Mouse (Mus musculus) hindbrain, embryonic 11.5 days (tissue): Measurements from ENCODE around the gene Thsd7a. TPM values are rescaled to one million over a fixed set of nuclear protein-coding genes. Genes with fewer than 3 reads are reported as not detected.
A peak's percentile ranks its signal among the peaks of the same experiment; 100 is the strongest.

ENCODE experiments used
- ATAC-seq: fragments of 200-750 bp; cut with Nextera tagmentation; 2 replicates; pipeline ENCODE4 v1.8.0; 2017; ENCODE audit warnings: mild to moderate bottlenecking, moderate TSS enrichment, moderate library complexity; ENCODE audit not compliant: low FRiP score
- DNase-seq: peaks from one replicate; pipeline ENCODE4 v3.0.0-alpha.2; 2015; ENCODE audit warnings: low spot score
- H3K27ac ChIP-seq: fragments of 300-500 bp; sonication (generic); 2 replicates; pipeline ENCODE4 v1.5.1; 2014; ENCODE audit warnings: mild to moderate bottlenecking, low read depth, low read length
- H3K27me3 ChIP-seq: fragments of 300-500 bp; sonication (generic); 2 replicates; pipeline ENCODE4 v1.6.1; 2014; ENCODE audit warnings: mild to moderate bottlenecking, low read length, moderate library complexity, mixed read lengths; ENCODE audit not compliant: control insufficient read depth, insufficient read depth
- H3K36me3 ChIP-seq: fragments of 300-500 bp; sonication (generic); 2 replicates; pipeline ENCODE4 v1.6.1; 2014; ENCODE audit warnings: mild to moderate bottlenecking, low read length, moderate library complexity, mixed read lengths; ENCODE audit not compliant: control insufficient read depth, insufficient read depth
- H3K4me1 ChIP-seq: fragments of 300-500 bp; sonication (generic); replicated peaks from 2 replicates; pipeline ENCODE4 v1.6.1; 2014; ENCODE audit warnings: low read length, mixed read lengths; ENCODE audit not compliant: control insufficient read depth, insufficient read depth
- H3K4me2 ChIP-seq: fragments of 300-500 bp; sonication (generic); replicated peaks from 2 replicates; pipeline ENCODE4 v1.6.1; 2014; ENCODE audit warnings: mild to moderate bottlenecking, low read depth, low read length
- H3K4me3 ChIP-seq: fragments of 300-500 bp; sonication (generic); 2 replicates; pipeline ENCODE4 v1.5.1; 2014; ENCODE audit warnings: low read depth, low read length
- H3K9ac ChIP-seq: fragments of 300-500 bp; sonication (generic); 2 replicates; pipeline ENCODE4 v1.6.1; 2014; ENCODE audit warnings: low read depth, low read length
- H3K9me3 ChIP-seq: fragments of 300-500 bp; sonication (generic); 2 replicates; pipeline ENCODE4 v1.6.1; 2016; ENCODE audit warnings: low read length; ENCODE audit not compliant: control insufficient read depth
- WGBS: fragments of 180-500 bp; shearing (Covaris S2); extraction: QIAGEN DNeasy Blood & Tissue Kit; methylation state at CpG from one replicate; pipeline ENCODE4 v1.1.7; 2014; 5-methylcytosine and 5-hydroxymethylcytosine counted together
- polyA plus RNA-seq: library from polyadenylated mRNA; unstranded; fragments of >200 nt; fragmentation: Nextera tagmentation; extraction: Ambion mirVana; gene quantifications from 2 replicates; pipeline ENCODE4 v1.2.1, GENCODE M21; 2014

Gene Thsd7a
- polyA plus RNA-seq, 1 experiment from 2014 or later = 43.2 TPM

DNA sequence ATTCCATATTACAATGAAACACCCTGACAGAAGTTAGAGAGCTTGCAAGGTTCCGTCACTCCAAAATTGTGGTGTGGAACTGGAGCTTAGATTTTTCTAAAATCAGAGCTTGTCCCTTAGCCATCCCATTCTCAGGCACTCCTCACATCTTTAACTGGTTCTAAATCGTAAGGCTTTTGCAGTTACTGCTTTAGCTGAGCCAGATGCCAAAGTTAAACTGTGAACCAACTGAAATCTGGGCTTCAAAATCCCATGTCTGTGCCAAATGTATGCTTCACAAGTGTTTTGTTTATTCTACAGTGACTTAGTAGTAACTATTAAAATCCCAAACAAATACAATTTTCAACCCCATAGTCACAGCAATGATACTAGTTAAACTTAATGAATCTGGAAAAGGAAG lies 242.3 kb downstream of the Thsd7a start:
- Histone ChIP-seq H3K9ac (no peak overlapping the region), H3K9me3 (no peaks in the 10 kb centered on the region), H3K4me3 (no peak overlapping the region), H3K4me2 (no peak overlapping the region), H3K27ac (no peak overlapping the region), H3K27me3 (no peaks in the 10 kb centered on the region), H3K36me3 (no peaks in the 10 kb centered on the region), H3K4me1 (no peaks in the 10 kb centered on the region)
- no peak for DNase-seq
- 83% methylated on average over 2 of the region's 2 CpGs for WGBS
- ATAC-seq = no peak

DNA sequence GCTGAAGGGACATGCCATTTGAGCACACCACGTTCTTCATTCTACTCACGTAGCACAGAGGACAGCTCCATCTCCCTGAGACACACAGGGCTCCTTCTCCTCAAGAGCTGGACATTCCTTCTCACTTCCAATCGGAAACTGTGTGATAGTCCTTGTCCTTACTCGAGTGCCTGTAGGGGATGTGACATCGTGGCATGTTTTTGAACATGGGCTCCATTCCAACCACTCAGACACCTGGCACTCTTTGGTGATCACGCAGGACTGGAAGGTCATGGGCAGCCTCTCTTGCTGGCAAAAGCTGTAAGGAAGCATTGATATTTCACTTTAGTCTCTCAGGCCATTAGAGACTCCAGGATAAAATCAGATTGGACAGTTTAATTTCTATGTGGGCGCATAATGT lies 245.3 kb downstream of the Thsd7a start:
- Histone ChIP-seq H3K4me1 (no peaks in the 10 kb centered on the region), H3K27ac (no peak overlapping the region), H3K27me3 (no peaks in the 10 kb centered on the region), H3K4me3 (no peak overlapping the region), H3K4me2 (no peak overlapping the region), H3K36me3 (no peaks in the 10 kb centered on the region), H3K9me3 (no peaks in the 10 kb centered on the region), H3K9ac (no peak overlapping the region)
- DNase-seq (no peak), ATAC-seq (no peak)
- WGBS = 89% methylated on average over 7 of the region's 7 CpGs

- Histone ChIP-seq H3K36me3 (no peaks in the 10 kb centered on the region), H3K4me2 (no peak overlapping the region), H3K4me1 (no peaks in the 10 kb centered on the region), H3K4me3 (no peak overlapping the region), H3K27me3 (no peaks in the 10 kb centered on the region), H3K9me3 (no peaks in the 10 kb centered on the region), H3K27ac (no peak overlapping the region), H3K9ac (no peak overlapping the region)
- ATAC-seq (no peak), DNase-seq (no peak)
- 84% methylated on average over 7 of the region's 7 CpGs for WGBS
These were observed 248.3 kb downstream of the Thsd7a start for GRCm38 (mm10) chr6:12500888-12501287.

DNA sequence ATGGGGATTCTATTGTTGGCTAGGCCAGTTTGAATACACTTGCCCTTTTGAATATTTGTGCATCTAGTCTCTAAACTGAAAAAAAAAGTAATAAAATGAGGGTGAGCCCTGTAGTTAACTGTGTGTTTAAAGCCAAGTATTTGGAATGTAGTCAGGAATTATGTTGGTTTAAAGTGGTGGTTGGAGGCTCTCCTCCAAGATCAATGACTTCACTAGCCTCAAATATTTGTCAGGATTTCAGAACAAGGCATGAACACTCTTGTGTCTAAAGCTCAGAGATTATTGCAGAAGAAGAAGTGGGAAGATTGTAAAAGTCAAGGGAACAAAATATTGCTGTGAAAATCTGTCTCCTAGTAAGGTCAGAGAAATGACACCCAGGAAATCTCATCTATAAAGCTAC lies 249.3 kb downstream of the Thsd7a start:
- H3K4me3 ChIP-seq = no peak overlapping the region
- H3K4me2 ChIP-seq = no peak overlapping the region
- ATAC-seq (no peak), DNase-seq (no peak)
- H3K9me3 ChIP-seq = no peaks in the 10 kb centered on the region
- H3K9ac ChIP-seq = no peak overlapping the region
- H3K27me3 ChIP-seq = no peaks in the 10 kb centered on the region
- no peaks in the 10 kb centered on the region for H3K36me3 ChIP-seq
- H3K27ac ChIP-seq = no peak overlapping the region
- no peaks in the 10 kb centered on the region for H3K4me1 ChIP-seq

DNA sequence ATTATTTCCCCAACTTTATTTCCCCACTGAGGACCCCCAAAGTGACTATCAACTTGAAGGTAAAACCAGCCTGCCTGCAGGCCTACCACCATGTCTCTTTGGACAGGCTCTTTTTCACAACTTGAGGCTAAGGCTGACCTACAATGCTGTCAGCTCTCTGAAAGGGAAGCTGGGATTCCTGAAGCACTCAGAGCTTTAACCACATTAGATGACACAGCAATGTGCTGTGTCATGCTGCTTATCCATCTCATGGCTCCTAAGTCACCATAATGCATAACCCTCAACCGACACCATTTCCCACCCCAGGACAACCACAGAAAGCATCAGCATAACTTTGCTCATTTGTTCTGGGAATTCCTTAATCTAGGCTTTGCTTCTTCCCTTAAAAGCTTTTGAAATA lies 255.6 kb downstream of the Thsd7a start:
- no peak for ATAC-seq
- H3K9me3 ChIP-seq = no peaks in the 10 kb centered on the region
- no peak overlapping the region for H3K9ac ChIP-seq
- no peaks in the 10 kb centered on the region for H3K27me3 ChIP-seq
- DNase-seq = no peak
- no peaks in the 10 kb centered on the region for H3K4me1 ChIP-seq
- no peak overlapping the region for H3K4me3 ChIP-seq
- no peak overlapping the region for H3K27ac ChIP-seq
- no peaks in the 10 kb centered on the region for H3K36me3 ChIP-seq
- 79% methylated on average over 1 of the region's 1 CpGs for WGBS
- H3K4me2 ChIP-seq = no peak overlapping the region

GRCm38 (mm10) chr6:12488882-12489281 lies 260.3 kb downstream of the Thsd7a start:
- DNase-seq (no peak), ATAC-seq (peak; percentile 70)
- no peaks in the 10 kb centered on the region for H3K4me1 ChIP-seq
- H3K4me3 ChIP-seq = no peak overlapping the region
- H3K27me3 ChIP-seq = no peaks in the 10 kb centered on the region
- H3K4me2 ChIP-seq = no peak overlapping the region
- peak overlapping the region; percentile 58; the same call in 1 of the 2 replicates for H3K27ac ChIP-seq
- no peak overlapping the region for H3K9ac ChIP-seq
- no peaks in the 10 kb centered on the region for H3K9me3 ChIP-seq
- WGBS = 29% methylated on average over 1 of the region's 1 CpGs
- no peaks in the 10 kb centered on the region for H3K36me3 ChIP-seq

DNA sequence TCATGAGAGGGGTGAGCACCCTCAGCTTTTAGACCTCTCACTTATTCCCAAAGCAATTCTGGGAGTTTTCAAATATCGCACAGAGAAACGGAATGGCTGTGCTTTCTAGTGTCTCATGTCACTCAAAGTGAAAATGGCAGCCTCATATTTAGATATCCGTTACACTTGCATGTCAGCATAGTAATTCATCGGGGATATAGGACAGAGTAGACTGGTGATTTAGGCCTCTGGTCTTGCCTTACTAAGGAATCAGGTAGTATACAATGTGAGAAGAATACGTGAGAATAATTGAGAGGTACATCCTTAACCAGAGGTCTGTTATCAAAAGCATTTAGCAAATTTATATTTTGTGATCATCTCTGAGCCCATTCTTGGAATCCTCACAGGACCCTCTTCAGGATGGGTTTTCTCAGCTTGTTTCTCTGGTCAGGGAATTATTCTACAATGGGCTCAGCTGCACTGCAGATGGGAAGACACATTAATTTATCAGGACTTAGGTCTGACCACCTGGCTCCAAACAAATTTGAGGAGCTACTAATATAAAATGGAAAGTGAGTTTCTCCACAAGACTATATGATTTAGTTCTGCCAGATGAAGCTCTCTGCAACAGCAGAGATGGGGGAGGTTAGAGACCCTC lies 267.6 kb downstream of the Thsd7a start:
- no peaks in the 10 kb centered on the region for H3K36me3 ChIP-seq
- H3K4me3 ChIP-seq = no peak overlapping the region
- H3K27me3 ChIP-seq = no peaks in the 10 kb centered on the region
- no peak overlapping the region for H3K4me2 ChIP-seq
- H3K4me1 ChIP-seq = no peaks in the 10 kb centered on the region
- no peak overlapping the region for H3K9ac ChIP-seq
- WGBS = 74% methylated on average over 5 of the region's 5 CpGs
- H3K27ac ChIP-seq = peak overlapping the region; percentile 49
- ATAC-seq (peak; percentile 77), DNase-seq (no peak)
- H3K9me3 ChIP-seq = no peaks in the 10 kb centered on the region

DNA sequence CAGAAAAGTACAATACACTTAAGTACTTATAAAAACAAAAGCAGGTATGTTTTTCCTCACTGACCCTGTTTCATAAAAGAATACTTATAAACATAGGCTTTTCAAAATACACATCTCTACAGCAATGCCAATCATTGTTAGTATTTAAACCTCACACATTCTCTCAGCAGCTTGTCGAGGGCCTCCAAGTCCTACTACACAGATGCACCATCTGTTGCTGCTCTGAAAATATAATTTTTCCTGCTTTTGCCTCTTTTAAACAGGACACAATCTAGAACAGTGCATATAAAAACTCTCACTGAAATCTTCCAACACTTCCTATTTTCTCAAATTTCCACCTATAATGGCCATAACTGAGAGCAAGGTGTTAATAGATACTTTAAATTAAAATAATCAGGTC lies 270.9 kb downstream of the Thsd7a start:
- no peak overlapping the region for H3K4me3 ChIP-seq
- no peaks in the 10 kb centered on the region for H3K4me1 ChIP-seq
- DNase-seq = no peak
- H3K9me3 ChIP-seq = no peaks in the 10 kb centered on the region
- H3K4me2 ChIP-seq = no peak overlapping the region
- no peaks in the 10 kb centered on the region for H3K36me3 ChIP-seq
- no peaks in the 10 kb centered on the region for H3K27me3 ChIP-seq
- no peak overlapping the region for H3K9ac ChIP-seq
- WGBS = 94% methylated on average over 1 of the region's 1 CpGs
- no peak overlapping the region for H3K27ac ChIP-seq
- no peak for ATAC-seq

DNA sequence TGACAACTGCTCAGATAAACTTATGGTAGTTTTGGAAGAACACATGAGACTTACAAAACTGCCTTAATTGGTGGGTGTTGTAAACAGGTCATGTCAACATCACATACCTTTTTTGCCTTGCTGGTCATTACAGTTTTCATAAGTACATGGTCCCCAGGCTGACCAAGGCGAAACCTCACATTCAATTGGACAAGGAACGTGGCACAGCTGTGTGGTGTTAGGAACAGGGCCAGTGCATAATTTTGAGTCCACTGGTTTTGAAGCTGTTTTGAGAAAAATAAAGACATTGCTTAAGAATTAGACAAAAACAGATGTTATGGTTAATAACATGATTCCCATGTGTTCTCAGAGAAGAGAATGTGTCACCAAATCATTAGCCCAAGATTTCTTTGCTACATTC lies 278.3 kb downstream of the Thsd7a start:
- Histone ChIP-seq H3K27me3 (no peaks in the 10 kb centered on the region), H3K4me2 (no peak overlapping the region), H3K27ac (no peak overlapping the region), H3K4me1 (no peaks in the 10 kb centered on the region), H3K9ac (no peak overlapping the region), H3K9me3 (no peaks in the 10 kb centered on the region), H3K4me3 (no peak overlapping the region), H3K36me3 (no peaks in the 10 kb centered on the region)
- no peak for ATAC-seq
- no peak for DNase-seq
- WGBS = 85% methylated on average over 2 of the region's 2 CpGs
